Mouse (Mus musculus) gastrocnemius, adult 18-20 months (tissue): ENCODE results near the gene Brinp2. TPM values are rescaled to one million over a fixed set of nuclear protein-coding genes. Genes with fewer than 3 reads are reported as not detected.

ENCODE experiments used
- DNase-seq: peaks from one replicate; pipeline ENCODE4 v3.0.0; 2021; ENCODE audit warnings: low spot score
- total RNA-seq, 2 experiments: library from RNA; stranded (reverse); gene quantifications; 2 replicates each; pipeline ENCODE4 v1.2.3; 2021

Brinp2 gene
- total RNA-seq, 2 experiments from 2014 or later, result 0.11 to 0.45 TPM

DNA sequence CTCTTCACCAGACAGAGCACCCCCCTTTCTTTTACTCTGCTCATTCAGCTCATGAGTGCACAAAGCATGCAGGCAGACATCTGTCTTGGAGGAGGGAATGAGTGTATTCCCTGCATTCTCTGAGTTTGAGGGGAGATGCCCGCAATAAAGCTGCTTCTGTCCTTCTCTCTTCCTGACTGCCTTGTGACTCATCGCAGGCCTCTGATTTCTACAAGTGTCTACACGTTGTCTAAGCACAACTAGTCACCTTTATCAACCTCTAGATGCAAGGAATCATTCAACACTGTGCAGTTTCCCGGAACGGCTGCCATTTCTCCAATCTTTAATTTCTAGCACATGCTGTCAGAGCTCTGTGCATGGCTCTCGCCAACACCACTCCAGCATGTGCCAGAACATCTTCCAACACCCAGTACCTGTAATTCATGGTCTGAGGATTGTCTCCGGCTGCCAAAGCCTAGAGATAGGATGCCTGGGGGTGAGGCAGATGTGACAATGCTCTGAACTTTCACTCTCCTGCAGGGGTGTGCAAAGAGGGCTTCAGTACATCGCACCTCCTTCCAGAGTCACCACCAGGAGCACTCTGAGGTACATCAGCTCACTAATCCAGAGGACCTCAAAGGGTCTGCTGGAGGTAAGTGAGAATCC, 59.7 kb downstream of the Brinp2 start:
- no peak for DNase-seq

DNA sequence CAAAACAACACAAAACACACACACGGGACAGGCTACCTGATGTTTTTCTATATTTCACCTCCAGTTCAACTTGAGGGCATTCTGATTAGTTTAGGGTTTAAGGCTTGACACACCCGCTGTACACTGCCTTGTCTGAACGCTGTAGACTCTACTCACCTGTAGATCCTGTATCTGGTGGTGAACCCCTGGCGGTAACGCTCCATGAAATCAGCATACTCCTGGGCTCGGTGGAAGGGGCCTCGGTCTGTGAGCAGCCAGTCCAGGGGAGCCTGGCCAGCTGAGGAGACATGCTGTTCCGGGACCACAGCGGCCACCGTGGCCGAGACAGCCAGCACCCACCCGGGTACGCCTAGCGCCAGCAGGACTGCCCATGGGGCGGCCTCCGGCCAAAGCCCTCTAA, 60.9 kb downstream of the Brinp2 start:
- no peak for DNase-seq

DNA sequence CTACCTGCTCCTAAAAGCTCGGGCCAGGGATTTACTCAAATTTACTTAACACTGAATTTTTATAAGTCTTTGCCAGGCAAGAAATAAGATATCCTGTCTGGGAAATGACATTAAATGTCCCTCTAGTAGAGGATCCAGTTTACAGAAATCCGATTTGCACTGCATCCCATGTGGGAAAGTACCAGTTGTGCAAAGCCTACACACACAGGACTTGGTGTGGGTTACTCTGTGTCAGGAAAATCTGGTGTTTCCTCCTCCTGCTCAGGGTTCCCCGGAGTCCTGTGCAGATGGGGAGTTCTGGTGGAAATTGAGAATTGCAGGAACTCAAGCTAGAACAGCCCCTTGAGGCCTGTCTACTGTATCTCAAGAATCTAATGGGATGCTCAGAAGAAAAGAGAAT, 70.9 kb downstream of the Brinp2 start:
- DNase-seq, result no peak

DNA sequence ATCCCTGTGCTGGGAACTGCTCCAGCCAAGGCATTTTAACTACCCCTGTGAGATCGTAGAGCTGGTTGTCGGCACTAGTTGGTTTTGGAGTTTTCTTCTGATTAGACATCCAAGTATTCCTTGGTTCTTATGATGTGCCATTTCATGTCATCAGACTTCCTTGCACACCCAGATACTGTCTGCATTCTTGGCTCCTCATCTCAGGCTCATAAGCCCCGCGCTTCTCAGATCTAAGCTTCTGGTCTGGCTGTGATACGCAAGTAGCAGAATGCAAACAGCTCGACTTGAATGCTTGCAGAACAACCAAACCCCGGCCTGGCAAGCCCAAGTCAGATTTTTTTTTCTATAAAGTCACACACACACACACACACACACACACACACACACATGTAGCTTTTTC, 72.3 kb downstream of the Brinp2 start:
- no peak for DNase-seq

DNA sequence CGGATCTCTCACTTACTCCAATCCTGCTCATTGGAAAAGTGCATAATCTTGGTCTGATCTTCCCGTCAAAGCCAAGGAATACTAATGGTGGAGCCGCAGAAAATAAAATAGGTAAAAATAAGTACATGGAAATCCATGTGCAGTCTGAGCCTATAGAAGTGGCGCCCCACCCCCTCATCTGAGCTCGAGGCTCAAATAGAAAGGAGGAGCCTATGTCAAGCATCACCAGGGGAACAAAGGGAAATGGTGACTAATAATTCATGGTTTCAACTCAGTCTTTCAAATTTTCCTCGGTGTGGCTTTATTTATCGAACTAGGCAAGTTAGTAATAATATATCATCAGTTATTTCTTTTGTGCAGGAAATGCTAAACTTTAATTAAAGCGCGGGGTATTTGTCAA, 84.1 kb downstream of the Brinp2 start:
- DNase-seq, result no peak

DNA sequence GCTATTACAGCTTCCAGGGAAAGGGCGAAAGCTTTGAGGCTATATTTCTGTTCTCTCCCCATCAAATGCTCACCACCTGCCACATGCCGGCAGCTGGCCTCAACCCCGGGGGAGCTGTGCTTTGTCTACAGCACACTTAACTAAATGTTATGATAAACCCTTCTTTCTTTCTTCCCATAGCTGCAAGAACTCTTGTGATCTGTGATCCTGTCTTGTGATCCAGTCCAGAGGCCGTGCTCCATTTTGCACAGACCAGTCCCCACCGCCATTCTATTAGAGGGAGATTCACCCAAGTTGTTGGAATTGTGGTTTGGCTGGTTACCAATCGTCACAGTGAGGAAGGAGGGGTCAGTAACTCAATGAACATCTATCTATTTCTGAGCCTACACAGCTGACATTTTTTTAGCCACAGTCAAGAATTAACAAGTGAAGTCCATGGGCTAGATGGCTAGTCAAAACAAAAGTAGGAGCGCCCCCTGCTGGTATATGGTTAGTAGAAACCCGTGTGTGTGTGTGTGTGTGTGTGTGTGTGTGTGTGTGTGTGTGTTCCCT, 89.0 kb downstream of the Brinp2 start:
- DNase-seq, result no peak

DNA sequence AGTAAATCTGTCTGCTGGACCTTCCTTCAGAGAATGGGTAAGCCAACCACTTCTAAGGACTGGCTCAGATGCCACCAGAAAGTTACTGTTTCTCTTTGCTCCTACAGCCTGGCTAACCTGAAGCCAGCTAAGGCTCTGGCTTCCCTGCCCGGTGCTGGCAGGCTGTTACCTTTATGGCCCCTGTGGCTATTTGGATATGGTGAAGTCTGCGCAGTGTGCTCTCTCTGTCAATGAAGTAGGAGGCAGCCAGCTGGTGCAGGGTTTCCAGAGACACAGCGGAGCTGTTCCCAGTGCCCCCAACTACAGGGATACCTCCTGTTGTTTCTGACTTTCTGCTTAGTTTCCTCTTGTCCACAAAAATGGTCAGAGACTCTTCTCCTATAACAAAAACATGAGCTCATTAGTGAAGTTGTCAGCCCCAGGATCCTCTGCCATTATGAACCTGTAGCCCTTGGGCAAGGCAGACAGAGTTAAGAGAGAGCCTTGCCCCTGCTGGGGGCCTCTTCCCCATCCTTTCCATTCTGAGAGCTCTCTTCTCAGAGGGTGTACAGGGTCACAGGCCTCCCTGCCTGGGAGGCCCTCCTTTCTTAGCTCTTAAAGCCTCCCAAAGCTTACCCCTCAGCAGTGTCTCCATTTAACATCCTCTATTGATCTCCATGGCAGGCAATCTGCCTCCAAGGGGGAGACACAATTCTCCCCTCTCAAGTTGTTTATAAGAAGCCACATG, 89.7 kb downstream of the Brinp2 start:
- no peak for DNase-seq

DNA sequence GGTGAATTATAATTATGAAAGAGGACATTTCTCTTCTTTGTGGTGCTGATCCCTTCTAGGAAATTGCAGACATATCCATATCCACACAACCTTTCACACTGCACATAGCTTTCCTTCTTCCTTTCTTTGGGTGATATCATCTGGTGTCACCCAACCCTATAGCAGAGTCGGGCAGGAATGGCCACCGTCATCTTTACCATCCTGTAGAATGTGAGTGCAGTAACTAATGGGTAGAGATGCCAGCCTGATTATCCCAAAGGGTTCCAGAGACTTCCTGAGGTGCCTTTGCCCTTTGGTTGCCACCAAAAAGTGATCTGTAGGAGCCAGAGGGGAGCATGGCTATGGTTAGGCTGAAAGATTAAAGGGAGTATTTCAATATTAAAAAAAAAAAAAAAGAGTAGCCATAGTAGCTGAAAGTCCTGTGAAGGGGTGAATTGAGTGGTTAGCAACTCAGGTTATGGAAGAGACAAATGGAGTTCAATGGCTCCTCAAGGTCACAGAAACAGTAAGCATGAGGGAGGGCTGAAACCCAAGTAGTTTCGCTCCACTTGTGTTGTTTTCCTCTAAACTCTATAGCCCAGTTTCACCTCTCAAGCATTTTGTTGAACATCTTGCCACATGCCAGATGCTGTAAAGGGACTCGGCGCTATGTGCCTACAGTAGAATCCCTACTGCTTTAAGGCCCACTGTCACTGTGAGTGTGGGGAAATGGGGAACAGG, 96.5 kb downstream of the Brinp2 start:
- no peak for DNase-seq

DNA sequence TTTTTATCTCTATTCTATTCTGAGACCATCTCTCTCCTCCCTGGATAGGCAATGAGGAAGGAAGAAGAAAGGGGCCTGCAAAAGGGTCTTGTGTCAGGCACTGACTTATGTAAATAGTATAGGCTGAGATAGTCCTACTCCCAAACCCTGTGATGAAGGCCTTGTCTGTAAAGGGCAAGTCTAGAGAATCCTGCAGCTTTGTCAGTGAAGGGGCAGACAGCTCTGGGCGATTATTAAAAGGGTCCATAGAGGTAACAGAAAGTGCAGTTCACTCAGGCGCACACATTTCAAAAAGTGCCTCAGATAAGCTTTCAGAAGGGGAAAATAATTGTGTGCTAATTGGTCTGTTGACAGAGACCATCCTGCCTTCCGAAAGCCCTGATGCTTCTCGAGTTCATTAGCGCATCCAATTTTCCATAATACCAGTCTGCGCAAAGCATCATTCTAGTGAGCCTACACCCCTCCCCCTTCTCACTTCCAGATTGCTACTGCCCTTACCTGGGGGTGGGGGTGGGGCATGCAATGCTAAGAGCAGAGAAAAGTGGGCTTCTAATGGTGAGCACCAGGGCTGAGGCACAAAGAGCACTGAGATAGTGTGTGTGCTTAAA, 97.3 kb downstream of the Brinp2 start:
- no peak for DNase-seq

DNA sequence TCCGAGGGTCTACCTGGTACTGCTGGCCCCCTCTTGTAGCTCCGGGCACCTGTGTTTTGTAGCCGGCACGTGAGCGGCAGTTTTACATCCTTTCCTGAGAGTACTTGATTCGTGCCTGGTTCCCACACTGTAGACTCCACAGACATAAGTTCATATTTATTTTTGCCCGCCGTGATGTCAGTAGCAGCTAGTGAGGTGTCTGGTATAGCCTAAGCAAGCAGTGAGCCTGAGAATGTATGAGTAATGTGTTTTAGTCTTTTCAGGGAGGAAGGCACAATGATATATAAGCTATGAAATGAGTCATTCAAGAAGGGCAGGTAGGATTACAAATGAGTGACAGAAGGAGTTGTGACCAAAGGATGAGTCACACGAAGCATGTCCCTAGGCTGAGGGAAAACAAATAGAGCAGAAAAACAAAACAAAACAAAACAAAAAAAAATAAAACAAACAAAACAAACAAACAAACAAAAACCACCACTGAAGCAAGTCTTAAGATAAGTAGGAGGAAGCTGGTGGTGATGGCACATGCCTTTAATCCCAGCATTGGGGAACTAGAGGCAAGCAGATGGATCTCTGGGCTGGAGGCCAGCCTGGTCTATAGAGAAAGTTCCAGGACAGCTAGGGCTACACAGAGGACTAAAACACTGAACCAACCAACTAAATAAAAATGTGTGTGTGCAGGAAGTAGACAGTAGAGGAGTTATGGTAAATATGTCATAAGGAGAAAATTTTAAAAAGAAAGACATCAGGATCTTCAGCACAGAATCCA, 100.0 kb downstream of the Brinp2 start:
- DNase-seq, result no peak

DNA sequence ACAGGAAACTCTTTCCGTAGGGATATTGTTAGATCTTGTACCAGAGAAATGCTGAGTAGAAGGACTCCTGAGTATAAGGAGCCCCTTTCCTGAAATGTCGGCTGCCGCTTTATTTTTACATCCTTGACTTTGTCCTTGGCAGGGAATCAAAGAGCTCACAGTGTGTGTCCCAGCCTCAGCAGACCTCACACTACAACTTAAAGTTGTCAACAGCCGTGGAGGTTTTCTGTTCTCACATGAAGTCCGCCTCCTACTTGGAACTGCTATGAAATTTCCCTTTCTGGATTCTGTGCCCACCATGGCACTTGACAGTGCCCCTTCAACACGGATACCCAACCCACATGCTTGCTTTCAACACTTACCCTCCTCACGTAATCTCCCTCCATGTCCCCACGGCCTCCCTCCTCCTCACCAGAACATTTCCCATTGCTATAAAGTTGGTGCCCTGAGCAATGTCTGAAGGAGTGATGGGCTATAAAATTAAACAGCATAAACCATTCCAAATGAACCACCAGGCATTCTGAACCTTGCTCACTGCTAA, 103.4 kb downstream of the Brinp2 start:
- no peak for DNase-seq

DNA sequence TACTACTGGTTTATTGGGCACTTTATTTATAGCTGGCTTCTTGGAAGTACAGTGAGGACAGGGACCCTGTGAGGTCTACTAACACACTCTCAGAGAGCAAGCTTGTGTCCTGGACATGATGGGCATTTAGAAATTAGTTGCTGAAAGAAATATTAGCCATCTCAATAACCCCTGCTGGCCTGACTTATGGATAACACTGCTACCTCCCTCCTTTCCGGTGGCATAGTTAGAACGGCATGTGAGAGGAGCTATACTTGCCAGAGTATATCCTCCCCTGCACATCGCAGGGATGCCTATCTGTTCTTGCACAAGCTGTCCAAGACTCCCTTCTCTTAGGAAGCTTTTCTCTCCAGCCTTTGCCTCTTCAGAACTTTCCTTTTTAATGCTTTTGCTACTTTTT, 107.9 kb downstream of the Brinp2 start:
- no peak for DNase-seq

DNA sequence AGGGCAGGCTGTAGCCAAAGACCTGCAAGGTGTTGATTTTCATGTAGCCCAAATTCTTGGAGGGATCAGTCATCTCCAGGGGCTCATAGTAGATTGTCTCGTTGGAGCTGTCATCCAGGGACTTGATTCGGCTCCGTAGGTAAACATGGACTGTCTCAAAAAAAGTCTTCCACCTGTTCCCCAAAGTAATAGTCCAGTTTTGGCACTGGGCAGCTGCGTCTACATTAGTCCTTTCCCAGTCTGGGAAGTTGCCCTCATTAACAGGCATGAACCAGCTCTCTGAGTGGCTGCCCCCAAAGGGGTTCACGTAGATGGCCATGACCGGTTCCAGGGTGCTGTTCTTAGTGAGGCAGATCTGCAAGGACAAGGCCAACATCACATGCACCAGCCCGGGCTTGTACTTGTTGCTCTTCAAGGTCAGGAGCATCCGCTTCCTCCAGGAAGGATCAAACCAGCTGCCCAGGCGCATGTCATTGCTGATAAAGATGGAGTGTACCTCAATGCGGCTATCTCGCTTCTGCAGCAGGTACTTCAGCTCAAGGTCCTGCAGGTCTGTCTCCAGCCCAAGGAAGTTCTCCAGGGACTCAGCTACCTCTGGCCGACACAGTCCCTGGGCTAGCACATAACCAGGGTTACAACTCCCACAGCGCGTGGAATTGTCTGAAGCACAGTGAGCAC, 109.5 kb downstream of the Brinp2 start:
- no peak for DNase-seq

DNA sequence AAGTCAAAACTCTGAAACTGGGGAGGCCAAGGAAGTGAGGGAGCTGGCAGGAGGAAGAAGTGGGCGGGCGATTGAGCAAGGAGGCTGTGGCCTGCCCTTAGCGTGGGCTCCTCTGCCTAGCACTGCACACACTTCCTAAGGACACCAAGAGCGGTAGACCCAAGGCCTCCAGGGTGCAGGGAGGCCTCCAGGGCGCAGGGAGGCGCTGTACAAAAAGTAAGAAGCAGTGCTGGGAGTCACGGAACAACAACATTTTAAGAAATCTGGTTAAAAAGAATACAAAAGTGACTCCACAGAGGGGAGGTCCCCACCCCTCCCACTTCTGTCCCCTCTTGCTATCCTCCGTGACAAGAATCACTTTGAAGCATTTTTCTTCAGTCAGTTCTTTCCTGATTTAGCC, 110.6 kb downstream of the Brinp2 start:
- no peak for DNase-seq

DNA sequence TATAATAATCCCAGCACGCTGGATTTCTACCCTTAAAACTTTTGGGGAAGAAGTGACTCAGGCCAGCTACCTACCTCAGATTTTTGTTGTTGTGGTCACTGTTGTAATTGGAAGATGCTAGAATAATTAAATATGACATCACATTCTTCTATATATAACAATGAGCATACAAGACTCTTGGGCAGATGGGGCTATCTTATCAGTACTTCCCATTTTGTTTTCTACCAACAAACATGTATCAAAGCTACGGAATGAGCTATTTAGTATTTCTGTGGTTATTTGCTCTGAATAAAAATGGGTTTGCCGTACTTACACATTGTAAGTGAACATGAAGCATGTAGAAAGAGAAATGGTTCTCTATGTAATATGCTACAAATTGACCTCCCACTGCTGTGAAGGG, 112.1 kb downstream of the Brinp2 start:
- no peak for DNase-seq

DNA sequence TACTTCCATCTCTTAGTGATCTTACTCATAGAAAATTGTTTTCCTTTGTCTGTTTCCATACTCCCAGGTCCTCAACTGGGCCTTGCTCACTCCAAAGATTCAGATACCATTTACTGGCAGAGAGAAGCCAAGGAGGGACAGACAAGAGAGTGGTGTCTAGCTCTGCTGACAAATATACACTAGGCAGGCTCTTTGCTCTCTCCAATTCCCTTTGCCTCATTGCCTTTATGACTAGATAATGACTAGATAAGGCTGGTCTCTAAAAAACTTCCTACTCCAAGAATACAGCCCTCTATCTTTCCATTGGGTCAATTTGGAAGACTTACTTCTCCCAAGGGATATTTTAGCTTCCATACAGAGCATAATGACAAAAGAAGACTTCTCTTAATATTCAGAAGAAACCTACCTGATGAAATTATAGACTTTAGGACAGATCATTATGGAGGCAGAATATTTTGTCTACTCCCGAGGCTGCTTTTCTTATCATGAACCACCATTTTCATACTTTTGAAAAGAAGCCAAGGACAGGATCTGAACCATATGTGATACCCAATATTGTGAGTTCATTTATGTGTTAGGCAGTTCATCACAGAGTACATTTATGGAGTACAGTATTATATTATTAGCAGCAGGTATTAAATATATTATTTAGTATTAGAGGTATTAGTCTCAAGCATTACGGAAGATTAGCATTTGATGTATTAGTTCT, 114.1 kb downstream of the Brinp2 start:
- no peak for DNase-seq

DNA sequence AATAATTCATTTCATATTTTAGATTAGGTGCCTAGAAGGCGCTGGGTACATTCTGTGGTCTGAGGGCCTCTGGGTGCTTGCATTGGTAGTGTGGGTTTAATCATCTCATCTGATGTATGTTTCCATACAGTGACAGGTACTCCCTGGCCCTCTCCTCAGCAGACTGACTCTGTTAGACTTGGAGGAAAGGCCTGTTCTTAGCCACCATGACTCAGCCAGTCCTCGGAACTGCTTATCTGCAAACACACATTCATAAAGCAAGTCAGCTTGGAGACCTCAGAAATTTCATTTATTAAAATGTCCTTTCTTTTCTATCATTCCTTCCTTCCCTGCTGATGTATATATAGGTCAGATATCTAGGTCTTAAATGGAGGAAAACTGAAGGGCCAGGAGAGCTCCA, 116.3 kb downstream of the Brinp2 start:
- no peak for DNase-seq

DNA sequence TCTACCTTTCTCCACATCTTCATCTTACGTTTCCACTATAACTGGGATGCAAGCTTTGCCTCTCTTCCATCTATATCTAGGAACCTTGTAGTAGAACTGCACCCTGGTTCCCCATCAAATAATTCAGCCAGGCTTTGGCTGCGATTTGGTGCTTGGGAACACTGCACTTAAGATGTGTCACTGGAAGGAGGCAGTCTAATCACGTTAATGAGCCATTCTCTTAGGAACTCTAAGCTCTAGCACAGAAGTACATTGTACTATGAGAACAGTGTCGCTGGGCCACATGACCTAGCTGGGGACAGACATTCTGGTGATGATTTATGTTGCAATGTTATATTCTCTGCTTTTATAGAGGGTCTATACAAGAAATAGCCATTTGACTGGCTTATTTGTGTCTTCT, 117.4 kb downstream of the Brinp2 start:
- DNase-seq, result no peak

DNA sequence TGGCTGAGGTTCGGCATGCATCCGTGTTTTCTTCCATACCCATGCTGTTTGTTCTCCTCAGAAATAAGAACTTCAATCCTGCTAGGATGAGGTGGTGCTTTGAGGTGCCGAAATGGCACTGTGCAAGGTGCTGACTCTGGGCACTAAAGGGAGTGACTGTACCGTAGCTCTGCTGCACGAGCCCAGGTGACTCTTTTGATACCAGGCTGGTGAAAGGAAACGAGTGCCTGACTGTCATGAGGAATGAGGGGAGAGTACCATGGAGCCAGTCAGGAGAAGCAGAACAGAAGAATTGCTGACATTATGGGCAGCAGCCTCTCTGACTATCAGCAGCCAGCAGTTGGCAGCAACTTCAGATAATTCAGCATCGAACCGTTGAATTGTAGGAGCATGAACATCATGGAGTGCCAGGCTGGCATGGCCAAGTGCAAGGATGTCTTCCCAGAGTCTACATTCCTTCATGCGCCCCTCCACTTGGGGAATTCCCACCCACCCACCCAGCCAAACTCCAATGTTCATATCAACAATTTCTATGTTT, 127.4 kb downstream of the Brinp2 start:
- DNase-seq, result no peak

DNA sequence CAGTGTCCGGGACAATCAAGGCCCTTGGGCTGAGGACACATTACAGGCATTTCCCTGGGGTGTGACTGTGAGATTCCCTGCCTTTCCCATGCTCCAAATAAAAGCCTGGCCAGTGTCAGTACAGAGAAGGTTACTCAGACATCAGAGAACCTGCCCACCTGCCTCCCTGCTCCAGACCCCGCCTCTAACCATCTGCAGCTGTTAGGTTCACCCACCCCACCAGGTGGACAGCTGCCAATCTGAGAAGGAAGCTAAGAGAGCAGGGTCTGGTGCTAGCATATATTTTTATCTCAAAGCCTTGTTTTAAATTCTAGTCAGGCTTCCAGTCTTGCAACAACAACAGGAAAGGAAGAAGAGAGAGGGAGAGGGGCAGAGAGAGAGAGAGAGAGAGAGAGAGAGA, 128.9 kb downstream of the Brinp2 start:
- no peak for DNase-seq
